Mouse (Mus musculus) adipocyte (in vitro differentiated cells): ENCODE results near the gene Cyyr1.

Source experiments
- DNase-seq: peaks from one replicate; pipeline ENCODE4 v3.0.0-alpha.2; 2016; ENCODE audit warnings: low spot score

Gene Cyyr1

GRCm38 (mm10) chr16:85455043-85455442 lies 98.2 kb downstream of the Cyyr1 start:
- no peak for DNase-seq

DNA sequence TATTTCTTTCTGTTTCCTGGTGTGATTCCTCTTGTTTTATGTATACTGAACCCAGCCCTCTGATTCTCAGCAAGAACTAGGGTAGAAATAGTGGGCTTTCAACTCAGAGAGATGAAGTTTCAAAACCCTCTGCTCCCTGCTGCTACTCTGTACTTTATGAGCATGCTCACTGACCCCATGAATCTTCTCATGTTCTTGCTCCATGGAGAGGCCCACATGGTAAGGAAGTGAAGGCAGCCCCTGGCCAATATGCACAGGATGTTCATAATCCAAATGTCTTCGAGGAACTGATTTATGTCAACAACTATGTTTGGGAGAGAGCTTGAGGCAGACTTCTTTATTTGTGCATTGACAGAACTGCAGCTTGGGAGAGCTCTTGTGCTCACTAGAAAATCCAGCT lies 106.9 kb downstream of the Cyyr1 start:
- DNase-seq = no peak

DNA sequence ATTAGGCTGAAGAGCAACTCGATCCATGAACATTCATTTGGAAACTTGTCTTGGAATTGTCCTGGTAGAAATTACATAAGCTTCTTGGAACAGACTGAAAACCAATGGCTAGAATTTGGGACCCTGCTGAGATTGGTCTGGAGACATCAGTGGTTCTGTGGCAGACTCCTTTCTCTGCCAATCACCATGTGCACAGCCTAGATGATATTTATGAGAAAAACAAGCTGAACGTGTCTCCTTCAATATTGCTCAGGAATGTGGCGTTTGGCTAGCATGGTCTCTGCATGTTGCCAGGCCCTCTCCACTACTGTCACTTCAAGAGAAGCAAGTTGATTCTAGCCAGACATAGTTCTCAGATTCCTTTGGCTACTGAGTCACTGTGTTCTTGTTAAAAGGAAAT lies 107.4 kb downstream of the Cyyr1 start:
- DNase-seq = no peak

- DNase-seq = no peak
Observed at GRCm38 (mm10) chr16:85435427-85435826, 117.8 kb downstream of the Cyyr1 start.

- no peak for DNase-seq
Observed at GRCm38 (mm10) chr16:85429173-85429572, 124.0 kb downstream of the Cyyr1 start.

- peak; percentile 74 for DNase-seq
Observed at GRCm38 (mm10) chr16:85422889-85423288, 130.3 kb downstream of the Cyyr1 start.

DNA sequence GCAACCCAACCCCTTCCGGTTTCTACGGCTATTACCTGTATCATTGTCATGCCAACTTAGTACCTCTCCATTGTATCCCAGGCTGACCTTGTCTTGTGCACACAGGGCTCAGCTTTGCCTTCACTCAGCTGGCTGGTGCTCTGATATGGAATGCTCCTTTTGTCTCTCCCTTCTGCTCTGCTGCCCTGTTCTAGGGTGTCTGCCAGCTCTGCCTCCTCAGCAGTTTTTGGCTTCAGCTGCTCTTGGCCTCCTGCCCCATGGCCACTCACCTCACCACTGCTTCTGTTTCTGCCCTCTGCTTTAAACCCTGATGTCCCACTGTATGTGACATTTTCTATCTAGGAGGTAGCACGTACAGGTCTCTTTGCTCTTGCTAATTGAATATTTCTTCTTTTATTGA lies 137.8 kb downstream of the Cyyr1 start:
- DNase-seq = peak; percentile 55

DNA sequence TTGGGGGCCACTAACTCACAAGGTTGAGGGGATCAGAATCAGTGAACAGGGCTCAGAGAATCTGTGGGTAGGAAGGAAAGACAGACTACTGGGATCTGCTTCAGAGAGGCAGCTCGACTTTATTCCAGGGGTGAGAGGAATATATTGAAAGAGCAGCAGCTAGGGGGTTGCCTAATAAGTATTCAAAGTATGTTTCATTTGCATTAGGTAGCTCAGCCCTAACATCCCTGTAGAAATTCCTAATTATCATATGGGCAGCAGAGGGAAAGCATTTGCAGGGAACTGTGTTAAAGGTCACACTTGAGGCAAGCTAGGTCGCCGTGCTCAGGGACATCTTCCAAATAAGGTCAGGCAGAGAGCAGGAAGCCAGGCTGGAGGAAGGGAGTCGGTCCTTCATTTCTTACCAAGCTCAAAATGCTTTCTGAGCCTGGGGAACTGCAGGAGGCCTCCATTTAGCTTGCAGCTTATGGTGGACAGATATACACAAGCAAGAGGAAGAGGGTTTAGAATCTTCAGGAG lies 159.7 kb downstream of the Cyyr1 start:
- DNase-seq = no peak

- DNase-seq = no peak
Observed at GRCm38 (mm10) chr16:85386801-85387200, 166.4 kb downstream of the Cyyr1 start.
